Mouse (Mus musculus) megakaryocyte, embryonic 14.5 days (primary cell): ENCODE results near the gene Higd1b. TPM values are rescaled to one million over a fixed set of nuclear protein-coding genes. Genes with fewer than 3 reads are reported as not detected.

ENCODE experiments used
- H3K27me3 ChIP-seq: replicated peaks from 2 replicates; pipeline ENCODE3; 2012; ENCODE audit warnings: inconsistent platforms
- H3K36me3 ChIP-seq: replicated peaks from 2 replicates; pipeline ENCODE3; 2012; ENCODE audit warnings: low read length, inconsistent platforms, mixed read lengths
- H3K4me1 ChIP-seq: 2 replicates; pipeline ENCODE4 v1.6.1; 2012; ENCODE audit warnings: inconsistent platforms
- H3K4me3 ChIP-seq: replicated peaks from 2 replicates; pipeline ENCODE3; 2012; ENCODE audit warnings: moderate library complexity, mild to moderate bottlenecking, inconsistent platforms
- H3K9me3 ChIP-seq: 2 replicates; pipeline ENCODE4 v1.6.1; 2012; ENCODE audit warnings: inconsistent platforms
- FLI1 ChIP-seq: IDR thresholded peaks from 2 replicates; pipeline ENCODE4 v1.6.1; 2012; ENCODE audit warnings: low read length, inconsistent platforms, mixed read lengths
- GATA1 ChIP-seq: IDR thresholded peaks from 3 replicates; pipeline ENCODE4 v1.6.1; 2012; ENCODE audit warnings: mixed read lengths, low read length, inconsistent platforms, borderline replicate concordance
- polyA plus RNA-seq: library from polyadenylated mRNA; stranded (reverse); fragments of >175 nt; gene quantifications from 2 replicates; pipeline ENCODE4 v1.2.3, GENCODE M21; 2012; ENCODE audit warnings: low replicate concordance; ENCODE audit not compliant: insufficient read depth

The Higd1b gene
- polyA plus RNA-seq, 1 experiment, result not detected

DNA sequence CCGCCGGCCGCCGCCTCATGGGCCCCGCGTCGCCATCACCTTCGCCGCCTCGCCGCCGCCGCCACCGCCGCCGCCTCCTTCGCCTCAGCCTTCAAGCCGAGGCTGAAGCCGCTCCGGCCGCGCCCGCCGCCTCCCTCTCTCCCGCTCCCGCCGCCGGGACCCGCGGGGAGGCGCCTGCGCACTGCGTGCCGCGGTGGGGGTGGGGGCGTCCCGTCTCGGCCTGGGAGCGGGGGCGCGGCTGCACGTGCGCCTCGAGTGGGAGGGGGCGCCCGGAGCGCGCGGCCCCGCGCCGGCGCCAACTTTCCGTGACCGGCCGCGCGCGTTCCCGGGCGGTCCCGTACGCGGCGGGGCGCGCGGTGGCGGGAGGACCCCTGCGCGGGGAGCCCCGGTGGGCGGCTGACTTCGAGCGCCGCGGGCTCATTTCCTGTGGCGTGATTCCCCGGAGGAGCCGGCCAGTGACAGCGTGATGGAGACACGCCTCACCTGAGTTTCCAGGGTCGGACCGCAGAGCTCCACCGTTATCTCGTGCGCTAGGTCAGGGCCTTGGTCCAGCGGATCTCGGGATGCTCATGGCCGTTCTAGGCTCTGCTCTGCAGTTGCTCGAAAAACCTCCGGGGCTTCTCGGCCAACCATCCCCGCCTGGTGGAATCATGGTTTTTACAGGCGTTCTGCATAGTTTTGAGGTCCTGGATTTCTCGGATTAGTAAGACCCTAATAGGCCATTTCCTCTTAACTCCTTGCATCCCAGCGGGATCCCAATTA lies 16.4 kb upstream of the Higd1b start, which contains the start of gene Gjc1:
Gene Gjc1 (minus strand): TSS at position 680 of the 762 bp plus-strand sequence.
- peaks cover 83% of the 10 kb centered on the region for H3K27me3 ChIP-seq
- TF ChIP-seq FLI1, result no peak
- no peak for TF ChIP-seq GATA1
- peaks cover 15% of the 10 kb centered on the region for H3K4me1 ChIP-seq
- no peaks in the 10 kb centered on the region for H3K36me3 ChIP-seq
- peaks cover 3% of the 10 kb centered on the region; the same call in 1 of the 2 replicates for H3K9me3 ChIP-seq
- H3K4me3 ChIP-seq, result peak within 1 kb of the TSS; percentile 84

DNA sequence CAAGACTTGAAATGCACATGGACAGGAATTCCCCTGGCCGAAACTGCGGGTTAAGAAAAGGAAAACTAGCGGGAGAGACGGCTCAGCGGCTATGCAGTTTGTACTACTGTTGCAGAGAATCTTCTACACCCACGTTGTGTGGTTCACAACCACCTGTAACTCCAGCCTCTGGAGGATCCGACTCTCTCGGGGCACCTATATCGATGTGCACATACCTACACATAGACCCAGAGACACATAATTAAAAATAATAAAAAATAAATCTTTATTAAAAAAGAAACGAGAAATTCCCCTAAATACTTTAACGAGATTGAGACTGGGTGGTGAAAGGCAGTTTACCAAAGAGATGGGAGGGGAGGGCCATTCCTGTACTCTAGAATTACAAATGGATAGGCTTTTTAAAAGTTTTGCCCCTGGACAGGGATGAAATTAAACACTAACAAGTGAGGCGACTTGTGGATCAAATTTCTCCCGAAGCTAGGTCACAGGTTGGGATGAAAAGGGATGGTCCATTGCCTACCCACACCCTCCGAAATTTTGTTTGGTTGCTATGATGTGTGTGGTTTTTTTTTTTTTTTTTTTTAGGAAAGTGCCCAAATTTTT lies 15.8 kb upstream of the Higd1b start:
- Histone ChIP-seq H3K4me1 (peaks cover 15% of the 10 kb centered on the region), H3K4me3 (no peak overlapping the region), H3K9me3 (peaks cover 3% of the 10 kb centered on the region; the same call in 1 of the 2 replicates), H3K27me3 (peaks cover 86% of the 10 kb centered on the region), H3K36me3 (no peaks in the 10 kb centered on the region)
- TF ChIP-seq FLI1 (no peak), GATA1 (no peak)

- peaks cover 3% of the 10 kb centered on the region; the same call in 1 of the 2 replicates for H3K9me3 ChIP-seq
- H3K4me1 ChIP-seq, result peaks cover 15% of the 10 kb centered on the region
- TF ChIP-seq GATA1 (no peak), FLI1 (no peak)
- peaks cover 86% of the 10 kb centered on the region for H3K27me3 ChIP-seq
- no peaks in the 10 kb centered on the region for H3K36me3 ChIP-seq
- no peak overlapping the region for H3K4me3 ChIP-seq
These were observed 15.2 kb upstream of the Higd1b start for GRCm38 (mm10) chr11:102820432-102820831.

GRCm38 (mm10) chr11:102821231-102821630 lies 14.4 kb upstream of the Higd1b start:
- H3K9me3 ChIP-seq, result peaks cover 3% of the 10 kb centered on the region; the same call in 1 of the 2 replicates
- no peak for TF ChIP-seq FLI1
- no peak for TF ChIP-seq GATA1
- H3K4me3 ChIP-seq, result no peak overlapping the region
- H3K4me1 ChIP-seq, result peaks cover 15% of the 10 kb centered on the region
- H3K27me3 ChIP-seq, result peaks cover 84% of the 10 kb centered on the region
- no peaks in the 10 kb centered on the region for H3K36me3 ChIP-seq

DNA sequence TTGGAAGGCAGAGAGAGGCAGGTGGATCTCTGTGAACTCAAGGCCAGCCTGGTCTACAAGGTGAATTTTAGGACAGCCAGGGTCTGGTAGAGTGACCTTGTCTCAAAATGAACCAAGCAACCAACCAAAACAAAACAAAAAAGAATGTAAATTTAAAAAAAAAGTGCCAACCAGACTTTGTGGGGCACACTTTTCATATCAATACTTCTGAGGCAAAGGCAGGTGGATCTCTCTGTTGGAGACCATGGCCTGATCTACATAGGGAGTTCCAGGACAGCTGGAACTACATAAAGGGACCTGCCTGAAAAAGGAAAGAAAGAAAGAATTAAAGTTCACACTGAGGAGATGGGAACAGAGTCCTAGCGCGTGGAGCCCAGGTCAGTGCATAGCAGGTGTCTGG lies 9.2 kb upstream of the Higd1b start:
- TF ChIP-seq FLI1 (no peak), GATA1 (no peak)

DNA sequence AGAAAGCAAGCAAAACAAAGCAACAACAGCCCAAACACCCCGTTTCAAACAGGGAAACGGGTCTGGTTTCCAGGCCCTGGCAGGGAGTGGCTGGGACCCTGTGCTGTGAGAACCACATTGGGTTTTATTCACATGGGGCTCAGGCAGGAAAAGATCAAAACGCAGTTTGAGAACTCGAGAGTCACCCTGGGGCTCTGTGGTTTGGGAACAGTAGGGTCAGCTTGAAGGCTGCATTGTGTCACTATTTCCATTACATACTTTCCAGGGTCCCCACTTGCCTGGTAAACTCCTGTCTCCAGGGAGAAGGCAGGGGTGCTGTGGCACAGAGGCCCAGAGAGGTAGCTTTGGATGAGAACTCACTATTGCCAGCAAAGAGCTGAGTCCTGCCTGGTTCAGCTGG lies 8.6 kb upstream of the Higd1b start:
- TF ChIP-seq GATA1 (no peak), FLI1 (no peak)
- Histone ChIP-seq H3K27me3 (peaks cover 70% of the 10 kb centered on the region), H3K4me3 (no peak overlapping the region), H3K36me3 (no peaks in the 10 kb centered on the region), H3K4me1 (peaks cover 6% of the 10 kb centered on the region), H3K9me3 (peaks cover 13% of the 10 kb centered on the region)

More for the DNA sequence above, 9.2 kb upstream of the Higd1b start:
- H3K9me3 ChIP-seq, result peaks cover 14% of the 10 kb centered on the region
- H3K4me1 ChIP-seq, result peaks cover 6% of the 10 kb centered on the region
- peaks cover 71% of the 10 kb centered on the region for H3K27me3 ChIP-seq
- no peak overlapping the region for H3K4me3 ChIP-seq
- no peaks in the 10 kb centered on the region for H3K36me3 ChIP-seq

GRCm38 (mm10) chr11:102830276-102830675 lies 5.4 kb upstream of the Higd1b start:
- Histone ChIP-seq H3K9me3 (peaks cover 10% of the 10 kb centered on the region), H3K4me1 (peaks cover 6% of the 10 kb centered on the region), H3K27me3 (peaks cover 59% of the 10 kb centered on the region), H3K36me3 (no peaks in the 10 kb centered on the region), H3K4me3 (no peak overlapping the region)
- TF ChIP-seq GATA1 (no peak), FLI1 (no peak)

GRCm38 (mm10) chr11:102832700-102833297 lies 2.9 kb upstream of the Higd1b start:
- TF ChIP-seq FLI1, result no peak
- no peak for TF ChIP-seq GATA1
- Histone ChIP-seq H3K36me3 (peaks cover 20% of the 10 kb centered on the region), H3K4me3 (no peak overlapping the region), H3K9me3 (peaks cover 10% of the 10 kb centered on the region), H3K27me3 (peaks cover 40% of the 10 kb centered on the region), H3K4me1 (no peaks in the 10 kb centered on the region)

DNA sequence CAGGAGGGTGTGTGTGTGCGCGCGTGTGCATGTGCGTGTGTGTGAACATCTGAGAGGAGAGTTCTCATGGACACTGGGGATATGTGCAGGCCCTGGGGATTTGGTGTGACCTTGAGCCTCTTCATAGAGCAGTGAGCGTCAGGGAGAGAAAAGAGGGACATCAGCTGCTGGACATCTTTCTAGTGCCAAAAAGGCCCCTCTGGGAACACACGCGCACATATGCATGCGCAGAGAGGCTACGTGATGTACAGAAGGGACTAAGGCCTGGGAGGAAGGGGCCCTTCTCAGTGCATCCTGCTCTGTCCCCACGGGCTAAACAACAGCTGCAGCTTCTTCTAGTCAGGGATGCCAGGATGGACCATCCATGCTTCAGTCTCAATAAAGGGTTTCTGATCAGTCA lies 1.4 kb upstream of the Higd1b start:
- Histone ChIP-seq H3K4me3 (no peak overlapping the region), H3K9me3 (peaks cover 2% of the 10 kb centered on the region), H3K4me1 (no peaks in the 10 kb centered on the region), H3K36me3 (peaks cover 34% of the 10 kb centered on the region), H3K27me3 (peaks cover 32% of the 10 kb centered on the region)
- no peak for TF ChIP-seq FLI1
- TF ChIP-seq GATA1, result no peak

DNA sequence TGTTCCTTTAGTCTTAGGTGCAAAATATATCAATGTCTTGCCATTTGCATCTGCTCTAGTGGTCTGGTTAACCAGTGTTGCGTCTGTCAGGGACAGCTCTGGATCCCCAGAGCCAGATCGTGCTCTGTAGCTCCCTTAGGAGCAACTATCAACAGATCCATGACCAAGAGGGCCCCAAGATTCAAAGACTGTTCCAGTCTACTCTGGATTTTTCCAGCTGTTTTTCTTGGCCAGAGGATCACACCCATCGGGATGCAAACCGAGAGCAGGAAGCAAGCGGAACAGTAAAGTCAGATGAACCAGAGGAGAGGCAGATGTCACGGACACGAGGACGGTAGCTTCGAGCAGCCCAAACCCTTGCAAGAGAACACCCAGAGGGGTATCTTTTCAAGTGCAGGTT lies 497 bp downstream of the Higd1b start:
- H3K27me3 ChIP-seq, result peaks cover 19% of the 10 kb centered on the region
- no peaks in the 10 kb centered on the region for H3K9me3 ChIP-seq
- peaks cover 52% of the 10 kb centered on the region for H3K36me3 ChIP-seq
- no peak for TF ChIP-seq GATA1
- no peak for TF ChIP-seq FLI1
- H3K4me1 ChIP-seq, result no peaks in the 10 kb centered on the region
- no peak overlapping the region for H3K4me3 ChIP-seq
